In genomic region chr3:67887251-67887650, GRCm38 (mm10) we compare ENCODE assay signal across 21 mouse cellular contexts. TPM values are rescaled to one million over a fixed set of nuclear protein-coding genes. Genes with fewer than 3 reads are reported as not detected.
"Had no signal": no experiment of that assay in that cellular context is flagged by ENCODE, and none has a peak within 500 bp of the region (broad histone marks: within the 10 kb centered on the region; RNA-seq: fewer than 3 reads in every experiment).

No protein-coding gene starts in this region.

- H3K9ac ChIP-seq: liver, embryonic 12.5 days; liver, embryonic 14.5 days; lung, embryonic 14.5 days; neural tube, embryonic 13.5 days; neural tube, embryonic 15.5 days; stomach, embryonic 15.5 days had no signal

- H3K27me3 ChIP-seq: liver, embryonic 12.5 days; neural tube, embryonic 15.5 days; stomach, embryonic 15.5 days had no signal

- H3K4me3 ChIP-seq: liver, embryonic 12.5 days; myocyte; neural tube, embryonic 13.5 days; neural tube, embryonic 15.5 days; stomach, embryonic 15.5 days had no signal

- H3K9me3 ChIP-seq: liver, embryonic 12.5 days; neural tube, embryonic 13.5 days; neural tube, embryonic 15.5 days; stomach, embryonic 15.5 days had no signal

- H3K4me2 ChIP-seq: liver, embryonic 12.5 days; lung, embryonic 14.5 days; neural tube, embryonic 13.5 days; neural tube, embryonic 15.5 days; stomach, embryonic 15.5 days had no signal

- H3K36me3 ChIP-seq: liver, embryonic 12.5 days; neural tube, embryonic 13.5 days; neural tube, embryonic 15.5 days; stomach, embryonic 15.5 days had no signal

- DNase-seq: lung, adult 18-20 months; lung, embryonic 14.5 days; lung, postnatal 10 days; lung, postnatal 4 days; retina, postnatal 1 day; right cerebral cortex, postnatal 14 days; thymus, adult 2 months; thymus, postnatal 25 days; thymus, postnatal 4 days had no signal

- ATAC-seq: liver, embryonic 12.5 days had no signal

- H3K4me1 ChIP-seq: liver, embryonic 12.5 days; stomach, embryonic 15.5 days had no signal

- H3K27ac ChIP-seq: liver, embryonic 12.5 days; liver, embryonic 14.5 days; neural tube, embryonic 13.5 days; neural tube, embryonic 15.5 days; stomach, embryonic 15.5 days; stomach, postnatal 0 days had no signal

RNA-seq across cellular contexts. Expression of gene Iqcj, which starts 4.8 kb away (rescaled TPM):
- polyA plus RNA-seq: liver, embryonic 12.5 days; liver, embryonic 14.5 days; liver, embryonic 16.5 days; lung, embryonic 14.5 days; lung, embryonic 16.5 days; myocyte; neural tube, embryonic 11.5 days; spleen, adult 2 months; stomach, embryonic 15.5 days; stomach, postnatal 0 days; urinary bladder, adult 2 months had no signal

RNA-seq across cellular contexts. Expression of gene Iqschfp, which starts 4.8 kb away (rescaled TPM):
- polyA plus RNA-seq: liver, embryonic 12.5 days; liver, embryonic 14.5 days; liver, embryonic 16.5 days; lung, embryonic 14.5 days; lung, embryonic 16.5 days; myocyte; spleen, adult 2 months; thymus, adult 2 months; urinary bladder, adult 2 months had no signal
